Mouse (Mus musculus) intestine, postnatal 0 days (tissue): ENCODE measurements around the gene AC134908.4. TPM values are rescaled to one million over a fixed set of nuclear protein-coding genes. Genes with fewer than 3 reads are reported as not detected.
"Not testable (repeated sequence)": the region's sequence is repeated elsewhere in the genome, so short reads cannot be mapped to it uniquely, and the experiment has no call there.

Experiments used
- ATAC-seq: fragments of 200-750 bp; cut with Nextera tagmentation; 2 replicates; pipeline ENCODE4 v1.8.0; 2017; ENCODE audit warnings: mild to moderate bottlenecking, moderate TSS enrichment, moderate library complexity
- H3K27ac ChIP-seq: fragments of 300-500 bp; sonication (generic); 2 replicates; pipeline ENCODE4 v1.5.1; 2014; ENCODE audit warnings: mild to moderate bottlenecking, low read depth, low read length, moderate library complexity
- H3K27me3 ChIP-seq: fragments of 300-500 bp; sonication (generic); replicated peaks from 2 replicates; pipeline ENCODE4 v1.6.1; 2014; ENCODE audit warnings: low read length, mixed read lengths; ENCODE audit not compliant: control insufficient read depth, insufficient read depth
- H3K36me3 ChIP-seq: fragments of 300-500 bp; sonication (generic); 2 replicates; pipeline ENCODE4 v1.6.1; 2014; ENCODE audit warnings: mild to moderate bottlenecking, moderate library complexity; ENCODE audit not compliant: control insufficient read depth, insufficient read depth
- H3K4me1 ChIP-seq: fragments of 300-500 bp; sonication (generic); replicated peaks from 2 replicates; pipeline ENCODE4 v1.6.1; 2014; ENCODE audit warnings: antibody characterized with exemption, low read length, mixed read lengths; ENCODE audit not compliant: control insufficient read depth, insufficient read depth
- H3K4me2 ChIP-seq: fragments of 300-500 bp; sonication (generic); replicated peaks from 2 replicates; pipeline ENCODE4 v1.6.1; 2014; ENCODE audit warnings: low read depth, mild to moderate bottlenecking, moderate library complexity
- H3K4me3 ChIP-seq: fragments of 300-500 bp; sonication (generic); 2 replicates; pipeline ENCODE4 v1.5.1; 2014; ENCODE audit warnings: low read depth, low read length
- H3K9ac ChIP-seq: fragments of 300-500 bp; sonication (generic); 2 replicates; pipeline ENCODE4 v1.6.1; 2014; ENCODE audit warnings: mild to moderate bottlenecking, low read depth, low read length
- H3K9me3 ChIP-seq: fragments of 300-500 bp; sonication (generic); 2 replicates; pipeline ENCODE4 v1.6.1; 2016; ENCODE audit warnings: mixed run types; ENCODE audit not compliant: control insufficient read depth
- CTCF ChIP-seq: sonication (generic); IDR thresholded peaks from 2 replicates; pipeline ENCODE4 v1.5.1; 2016; ENCODE audit warnings: low read depth, mild to moderate bottlenecking, control low read depth, antibody characterized with exemption, moderate library complexity
- WGBS: fragments of 180-500 bp; shearing (Covaris S2); extraction: QIAGEN DNeasy Blood & Tissue Kit; methylation state at CpG from one replicate; pipeline ENCODE4 v1.1.7; 2014; 5-methylcytosine and 5-hydroxymethylcytosine counted together
- polyA plus RNA-seq: library from polyadenylated mRNA; unstranded; fragments of >200 nt; fragmentation: Nextera tagmentation; extraction: Ambion mirVana; gene quantifications from 2 replicates; pipeline ENCODE4 v1.2.1, GENCODE M21; 2015

The AC134908.4 gene
- polyA plus RNA-seq, 1 experiment from 2014 or later = not detected

GRCm38 (mm10) chr17:25809606-25810340 is 14.3 kb upstream of the AC134908.4 start:
- H3K27me3 ChIP-seq = peaks cover 32% of the 10 kb centered on the region
- H3K27ac ChIP-seq = no peak overlapping the region
- H3K9ac ChIP-seq = 0 out of 2 replicates have a peak overlapping the region, but pooled peaks have one; percentile 17
- H3K4me2 ChIP-seq = peak overlapping the region; percentile 92
- no peaks in the 10 kb centered on the region for H3K36me3 ChIP-seq
- no peaks in the 10 kb centered on the region; the same call in 1 of the 2 replicates for H3K4me1 ChIP-seq
- no peaks in the 10 kb centered on the region for H3K9me3 ChIP-seq
- WGBS = 15% methylated on average over 25 of the region's 25 CpGs
- H3K4me3 ChIP-seq = peak overlapping the region; percentile 51
- no peak for TF ChIP-seq CTCF
- peak; percentile 4; the same call in 1 of the 2 replicates for ATAC-seq

- whole genome bisulfite sequencing = under 1% methylated on average over 92 of the region's 100 CpGs
- no peaks in the 10 kb centered on the region; the same call in 1 of the 2 replicates for H3K4me1 ChIP-seq
- H3K27ac ChIP-seq = no peak within 1 kb of the TSS
Measured at GRCm38 (mm10) chr17:25808789-25809605, 13.5 kb upstream of the AC134908.4 start, which contains the start of gene Fbxl16. Gene Fbxl16, plus strand, starts transcription at chr17:25809085.

GRCm38 (mm10) chr17:25808028-25808427 is 12.6 kb upstream of the AC134908.4 start:
- Histone ChIP-seq H3K4me2 (peak overlapping the region; percentile 92; the same call in 1 of the 2 replicates), H3K27ac (no peak overlapping the region), H3K36me3 (no peaks in the 10 kb centered on the region), H3K27me3 (peaks cover 28% of the 10 kb centered on the region), H3K9me3 (no peaks in the 10 kb centered on the region), H3K4me3 (no peak overlapping the region), H3K9ac (no peak overlapping the region), H3K4me1 (no peaks in the 10 kb centered on the region)
- ATAC-seq = no peak
- 51% methylated on average over 5 of the region's 5 CpGs for WGBS
- no peak for TF ChIP-seq CTCF

More at GRCm38 (mm10) chr17:25808789-25809605, 13.5 kb upstream of the AC134908.4 start, which contains the start of gene Fbxl16:
- ATAC-seq = peak; percentile 63
- H3K9me3 ChIP-seq = no peaks in the 10 kb centered on the region
- peaks cover 32% of the 10 kb centered on the region for H3K27me3 ChIP-seq
- peak within 1 kb of the TSS; percentile 51 for H3K4me3 ChIP-seq
- H3K4me2 ChIP-seq = peak within 1 kb of the TSS; percentile 92
- no peaks in the 10 kb centered on the region for H3K36me3 ChIP-seq
- TF ChIP-seq CTCF = peak; percentile 58
- 0 out of 2 replicates have a peak within 1 kb of the TSS, but pooled peaks have one; percentile 17 for H3K9ac ChIP-seq

GRCm38 (mm10) chr17:25807452-25807851 is 12.0 kb upstream of the AC134908.4 start:
- not testable (repeated sequence) for H3K4me2 ChIP-seq, H3K9me3 ChIP-seq, H3K9ac ChIP-seq, H3K27ac ChIP-seq, H3K4me3 ChIP-seq, H3K36me3 ChIP-seq, H3K4me1 ChIP-seq, ATAC-seq
- 56% methylated on average over 2 of the region's 2 CpGs for WGBS
- peaks cover 30% of the 10 kb centered on the region for H3K27me3 ChIP-seq
- TF ChIP-seq CTCF = peak; percentile 21; the same call in 1 of the 2 replicates

GRCm38 (mm10) chr17:25806507-25806906 is 11.0 kb upstream of the AC134908.4 start:
- TF ChIP-seq CTCF = no peak
- Histone ChIP-seq H3K27me3 (peaks cover 30% of the 10 kb centered on the region), H3K9me3 (no peaks in the 10 kb centered on the region), H3K9ac (no peak overlapping the region), H3K27ac (no peak overlapping the region), H3K36me3 (no peaks in the 10 kb centered on the region), H3K4me3 (no peak overlapping the region), H3K4me2 (no peak overlapping the region), H3K4me1 (no peaks in the 10 kb centered on the region)
- peak; percentile 10; the same call in 1 of the 2 replicates for ATAC-seq
- WGBS = 61% methylated on average over 4 of the region's 4 CpGs
